Comparison of ENCODE assay signal across 13 mouse cellular contexts in genomic region chr4:32482138-32482537, GRCm38 (mm10).
DNase-seq lines count a peak whose midpoint lies in the region; ATAC-seq and TF ChIP-seq lines count a peak whose summit lies in the region.
"Had no signal": no experiment of that assay in that cellular context is flagged by ENCODE, and none has a peak within 500 bp of the region (broad histone marks: within the 10 kb centered on the region; RNA-seq: fewer than 3 reads in every experiment).

No protein-coding gene starts in this region.

- no peak overlapping the region for H3K4me3 ChIP-seq in forebrain, embryonic 11.5 days (ENCODE audit: low read depth, low read length)
- H3K4me3 ChIP-seq in hindbrain, embryonic 13.5 days: no peak overlapping the region
- no peak overlapping the region for H3K4me3 ChIP-seq in midbrain, embryonic 13.5 days (replicated peaks)
- H3K4me3 ChIP-seq: layer of hippocampus, adult 2 months; lung, embryonic 15.5 days had no signal

- no peak for TF ChIP-seq POLR2A in brain, embryonic 14.5 days (IDR thresholded peaks at IDR 0.05; ENCODE audit: borderline replicate concordance, extremely low read depth, insufficient read depth, insufficient read length, poor library complexity, severe bottlenecking)

- H3K36me3 ChIP-seq in forebrain, embryonic 11.5 days (ENCODE audit: control insufficient read depth, insufficient read depth, low read length): no peaks in the 10 kb centered on the region
- H3K36me3 ChIP-seq in hindbrain, embryonic 13.5 days: no peaks in the 10 kb centered on the region
- H3K36me3 ChIP-seq in midbrain, embryonic 13.5 days: no peaks in the 10 kb centered on the region
- H3K36me3 ChIP-seq: lung, embryonic 15.5 days had no signal

- H3K4me1 ChIP-seq in forebrain, embryonic 11.5 days (replicated peaks; ENCODE audit: control insufficient read depth, insufficient read depth, low read length): peaks cover 30% of the 10 kb centered on the region; the same call in 1 of the 2 replicates
- peaks cover 82% of the 10 kb centered on the region for H3K4me1 ChIP-seq in hindbrain, embryonic 13.5 days (replicated peaks)
- peaks cover 80% of the 10 kb centered on the region for H3K4me1 ChIP-seq in midbrain, embryonic 13.5 days (replicated peaks)

- H3K9ac ChIP-seq in forebrain, embryonic 11.5 days (ENCODE audit: low read length): no peak overlapping the region
- peak overlapping the region; percentile 3; the same call in 1 of the 2 replicates for H3K9ac ChIP-seq in hindbrain, embryonic 13.5 days
- H3K9ac ChIP-seq in midbrain, embryonic 13.5 days (replicated peaks): peak overlapping the region; percentile 34; the same call in 1 of the 2 replicates
- H3K9ac ChIP-seq: lung, embryonic 15.5 days had no signal

- H3K9me3 ChIP-seq in forebrain, embryonic 11.5 days (ENCODE audit: control insufficient read depth, low read length): no peaks in the 10 kb centered on the region
- no peaks in the 10 kb centered on the region for H3K9me3 ChIP-seq in hindbrain, embryonic 13.5 days
- no peaks in the 10 kb centered on the region for H3K9me3 ChIP-seq in midbrain, embryonic 13.5 days
- H3K9me3 ChIP-seq: lung, embryonic 15.5 days had no signal

- DNase-seq in brain, embryonic 14.5 days (ENCODE audit: low read depth): peak; percentile 42
- DNase-seq in forebrain, embryonic 11.5 days (ENCODE audit: low spot score): no peak
- DNase-seq in right cerebral cortex, postnatal 25 days: no peak
- DNase-seq in frontal cortex, postnatal 14 days (ENCODE audit: low spot score in 2 of 2): no peak
- DNase-seq in spleen, adult 12 weeks (ENCODE audit: low spot score): no peak
- DNase-seq: gastrocnemius, postnatal 10 days; kidney, adult 9 months; thymus, adult 18-20 months had no signal

- H3K4me2 ChIP-seq in forebrain, embryonic 11.5 days (ENCODE audit: low read depth, low read length, severe bottlenecking): no peak overlapping the region
- H3K4me2 ChIP-seq in hindbrain, embryonic 13.5 days: no peak overlapping the region
- peak overlapping the region; percentile 24; the same call in 1 of the 2 replicates for H3K4me2 ChIP-seq in midbrain, embryonic 13.5 days (replicated peaks)
- H3K4me2 ChIP-seq: lung, embryonic 15.5 days had no signal

- WGBS in forebrain, embryonic 11.5 days: 68% methylated on average over 8 of the region's 8 CpGs
- WGBS in hindbrain, embryonic 13.5 days: 64% methylated on average over 8 of the region's 8 CpGs
- 50% methylated on average over 8 of the region's 8 CpGs for WGBS in midbrain, embryonic 13.5 days

- H3K27ac ChIP-seq in forebrain, embryonic 11.5 days (ENCODE audit: low read depth, low read length): peak overlapping the region; percentile 50; the same call in 1 of the 2 replicates
- peak overlapping the region; percentile 89 for H3K27ac ChIP-seq in hindbrain, embryonic 13.5 days
- H3K27ac ChIP-seq in midbrain, embryonic 13.5 days: peak overlapping the region; percentile 83
- H3K27ac ChIP-seq: layer of hippocampus, adult 2 months; lung, embryonic 15.5 days had no signal

- TF ChIP-seq CTCF in brain, embryonic 14.5 days (IDR thresholded peaks at IDR 0.05; ENCODE audit: borderline replicate concordance, extremely low read depth, insufficient read depth, insufficient read length): no peak

- H3K27me3 ChIP-seq in forebrain, embryonic 11.5 days (ENCODE audit: control insufficient read depth, insufficient read depth, low read length): no peaks in the 10 kb centered on the region
- H3K27me3 ChIP-seq in hindbrain, embryonic 13.5 days: no peaks in the 10 kb centered on the region
- no peaks in the 10 kb centered on the region for H3K27me3 ChIP-seq in midbrain, embryonic 13.5 days
- H3K27me3 ChIP-seq: lung, embryonic 15.5 days had no signal

- no peak for ATAC-seq in forebrain, embryonic 11.5 days (replicated peaks; ENCODE audit: low FRiP score)
- ATAC-seq in hindbrain, embryonic 13.5 days (ENCODE audit: low FRiP score): peak; percentile 6; the same call in 1 of the 2 replicates
- ATAC-seq in midbrain, embryonic 13.5 days: peak; percentile 11; the same call in 1 of the 2 replicates
- no peak for ATAC-seq in activated CD4-positive, CD25-positive, alpha-beta regulatory T cell, adult 4 months

Comparison
In these comparisons a context has a peak if more than half of its experiments do, and no peak if none do; other contexts are left out.
1. ATAC-seq: peak in hindbrain, embryonic 13.5 days (single experiment) and midbrain, embryonic 13.5 days (single experiment); none in forebrain, embryonic 11.5 days (single experiment) and activated CD4-positive, CD25-positive, alpha-beta regulatory T cell, adult 4 months (single experiment).
2. Peak in every context shown above with its lines, with median percentiles within 50 percentile points of each other: H3K27ac ChIP-seq.